Mouse (Mus musculus): ENCODE measurements around the gene P2rx4.

DNA sequence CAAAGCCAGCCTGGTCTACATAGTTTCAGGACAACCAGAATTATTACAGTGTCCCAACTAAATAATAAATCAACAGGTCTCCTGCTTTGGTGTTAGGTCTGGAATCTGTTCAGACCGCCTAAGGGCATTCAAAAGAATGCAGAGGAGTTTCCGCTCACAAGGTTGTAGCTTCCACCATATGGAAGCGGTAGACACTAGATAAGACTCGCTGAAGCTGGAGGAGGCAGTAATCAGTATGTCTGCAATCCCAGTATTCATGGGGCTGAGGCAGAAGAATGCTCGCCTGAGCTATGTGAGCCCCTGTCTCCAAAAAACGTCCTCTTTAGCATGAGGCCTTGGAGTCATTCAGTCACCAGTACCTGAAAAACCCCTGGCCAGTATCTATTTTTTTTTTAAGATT lies 1.5 kb downstream of the P2rx4 start:
- TF ChIP-seq CTCF (conservative IDR thresholded peaks at IDR 0.05; ENCODE audit: low read length) (no peak), POU5F1 (IDR thresholded peaks at IDR 0.05; ENCODE audit: borderline replicate concordance, low read length) (no peak), NANOG (IDR thresholded peaks at IDR 0.05; ENCODE audit: borderline replicate concordance, low read length) (no peak)
